Mouse (Mus musculus) spleen, adult 2 months (tissue): ENCODE measurements around the gene Tbc1d1. TPM values are rescaled to one million over a fixed set of nuclear protein-coding genes. Genes with fewer than 3 reads are reported as not detected.

ENCODE experiments used
- DNase-seq, 2 experiments: peaks; one replicate each; pipeline versions ENCODE4 v3.0.0 to v3.0.0-alpha.2; 2012 to 2021; ENCODE audit warnings: low spot score in 2 of 2, low read depth in 1 of 2
- H3K27ac ChIP-seq: fragments of 200-500 bp; 2 replicates; pipeline ENCODE4 v1.5.1; 2012; ENCODE audit warnings: low read length, inconsistent platforms; ENCODE audit not compliant: insufficient read depth
- H3K27me3 ChIP-seq: fragments of 200-500 bp; 2 replicates; pipeline ENCODE4 v1.6.1; 2012; ENCODE audit warnings: mild to moderate bottlenecking, moderate library complexity, low read length, inconsistent platforms; ENCODE audit not compliant: control insufficient read depth, insufficient read depth
- H3K36me3 ChIP-seq: fragments of 200-500 bp; 2 replicates; pipeline ENCODE4 v1.6.1; 2012; ENCODE audit warnings: mild to moderate bottlenecking, low read length, inconsistent platforms; ENCODE audit not compliant: control insufficient read depth, insufficient read depth
- H3K4me1 ChIP-seq: fragments of 200-500 bp; 2 replicates; pipeline ENCODE4 v1.6.1; 2011; ENCODE audit warnings: inconsistent platforms; ENCODE audit not compliant: control insufficient read depth, insufficient read depth, insufficient read length
- H3K4me3 ChIP-seq: fragments of 200-500 bp; 2 replicates; pipeline ENCODE4 v1.5.1; 2011; ENCODE audit warnings: mild to moderate bottlenecking, inconsistent platforms; ENCODE audit not compliant: insufficient read depth, insufficient read length; ENCODE audit errors: extremely low read depth
- CTCF ChIP-seq: fragments of 200-500 bp; IDR thresholded peaks from 2 replicates; pipeline ENCODE4 v1.5.1; 2011; ENCODE audit warnings: mild to moderate bottlenecking, inconsistent platforms; ENCODE audit not compliant: insufficient read depth, insufficient read length, insufficient replicate concordance; ENCODE audit errors: extremely low read depth
- POLR2A ChIP-seq: fragments of 200-500 bp; IDR thresholded peaks from 2 replicates; pipeline ENCODE4 v1.6.1; 2011; ENCODE audit warnings: low read depth, low read length, inconsistent platforms
- WGBS: fragments of 180-500 bp; shearing (Covaris S2); methylation state at CpG from one replicate; pipeline ENCODE4 v1.1.7; 2018; 5-methylcytosine and 5-hydroxymethylcytosine counted together
- polyA plus RNA-seq: library from polyadenylated mRNA; depleted of rRNA; stranded (reverse); fragments of >200 nt; gene quantifications from 2 replicates; pipeline ENCODE4 v1.2.3, GENCODE M21; 2012

The Tbc1d1 gene
- polyA plus RNA-seq, 1 experiment, result 16.8 TPM

GRCm38 (mm10) chr5:64238894-64239652, 83.0 kb downstream of the Tbc1d1 start:
- TF ChIP-seq CTCF (no peak), POLR2A (no peak)
- Histone ChIP-seq H3K27ac (no peak overlapping the region), H3K4me1 (peaks cover 21% of the 10 kb centered on the region; the same call in 1 of the 2 replicates), H3K4me3 (no peak overlapping the region), H3K27me3 (no peaks in the 10 kb centered on the region), H3K36me3 (no peaks in the 10 kb centered on the region)
- DNase-seq, result no peak
- 78% methylated on average over 3 of the region's 3 CpGs for WGBS

GRCm38 (mm10) chr5:64240941-64241682, 85.0 kb downstream of the Tbc1d1 start:
- DNase-seq, result peak; percentile 27 to 52
- no peaks in the 10 kb centered on the region for H3K27me3 ChIP-seq
- H3K27ac ChIP-seq, result peak overlapping the region; percentile 46
- TF ChIP-seq CTCF (no peak), POLR2A (no peak)
- 43% methylated on average over 13 of the region's 13 CpGs for WGBS
- no peaks in the 10 kb centered on the region for H3K36me3 ChIP-seq
- H3K4me1 ChIP-seq, result peaks cover 17% of the 10 kb centered on the region; the same call in 1 of the 2 replicates
- H3K4me3 ChIP-seq, result no peak overlapping the region

DNA sequence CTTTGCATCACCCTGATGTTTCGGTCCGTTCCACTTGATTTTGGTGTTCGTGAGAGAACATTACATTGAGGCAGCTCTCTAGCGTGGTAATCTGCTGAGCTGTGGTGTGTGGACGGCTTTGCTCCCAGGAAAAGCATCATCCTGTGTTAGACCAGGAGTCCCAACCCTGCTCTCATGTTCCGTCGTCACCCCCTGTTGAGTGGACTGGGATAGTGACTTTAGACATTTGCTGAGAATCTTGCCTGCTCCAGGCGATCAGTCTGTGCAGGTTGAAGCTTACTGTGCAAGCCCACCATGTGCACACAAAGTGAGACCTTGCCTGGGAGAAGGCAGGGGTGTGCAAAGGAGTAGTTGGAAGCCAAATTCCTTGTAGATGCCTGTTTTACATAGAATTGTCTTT, 85.8 kb downstream of the Tbc1d1 start:
- Histone ChIP-seq H3K27ac (peak overlapping the region; percentile 33; the same call in 1 of the 2 replicates), H3K36me3 (no peaks in the 10 kb centered on the region), H3K4me3 (no peak overlapping the region), H3K4me1 (peaks cover 14% of the 10 kb centered on the region; the same call in 1 of the 2 replicates), H3K27me3 (no peaks in the 10 kb centered on the region)
- DNase-seq, result no peak
- WGBS, result 91% methylated on average over 8 of the region's 8 CpGs
- TF ChIP-seq POLR2A, result no peak
- TF ChIP-seq CTCF, result no peak

GRCm38 (mm10) chr5:64242795-64243455, 86.8 kb downstream of the Tbc1d1 start:
- DNase-seq, result no peak
- WGBS, result 47% methylated on average over 9 of the region's 9 CpGs
- Histone ChIP-seq H3K4me3 (no peak overlapping the region), H3K4me1 (peaks cover 14% of the 10 kb centered on the region; the same call in 1 of the 2 replicates), H3K27ac (no peak overlapping the region), H3K27me3 (no peaks in the 10 kb centered on the region), H3K36me3 (no peaks in the 10 kb centered on the region)
- no peak; the same call in 1 of the 2 replicates for TF ChIP-seq CTCF
- TF ChIP-seq POLR2A, result no peak

- Histone ChIP-seq H3K36me3 (no peaks in the 10 kb centered on the region), H3K4me1 (peaks cover 14% of the 10 kb centered on the region; the same call in 1 of the 2 replicates), H3K27ac (no peak overlapping the region), H3K27me3 (no peaks in the 10 kb centered on the region), H3K4me3 (no peak overlapping the region)
- 86% methylated on average over 6 of the region's 6 CpGs for WGBS
- DNase-seq, result no peak
- TF ChIP-seq POLR2A (no peak), CTCF (no peak)
These were observed 87.6 kb downstream of the Tbc1d1 start for GRCm38 (mm10) chr5:64243666-64244065.

DNA sequence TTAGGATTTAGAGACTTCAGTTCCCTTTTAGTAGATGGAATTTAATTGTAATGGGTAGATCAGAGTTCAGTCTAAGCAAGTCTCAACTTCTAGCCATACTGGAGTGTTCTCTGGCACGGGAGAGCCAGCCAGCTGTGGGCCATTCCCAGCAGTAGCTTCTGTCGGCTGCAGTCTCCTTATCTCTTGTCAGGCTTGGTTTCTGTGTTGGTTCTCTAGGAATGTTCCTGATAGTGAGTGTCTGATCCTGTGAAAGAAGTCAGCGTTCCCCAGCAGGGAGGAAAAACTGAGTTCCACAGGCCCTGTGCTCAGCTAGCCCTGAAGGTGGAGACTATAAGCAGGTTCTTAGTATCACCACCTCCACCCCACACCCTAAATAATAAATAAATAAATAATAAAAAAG, 88.2 kb downstream of the Tbc1d1 start:
- Histone ChIP-seq H3K27me3 (no peaks in the 10 kb centered on the region), H3K36me3 (no peaks in the 10 kb centered on the region), H3K27ac (no peak overlapping the region), H3K4me3 (no peak overlapping the region), H3K4me1 (peaks cover 14% of the 10 kb centered on the region; the same call in 1 of the 2 replicates)
- WGBS, result 81% methylated on average over 3 of the region's 3 CpGs
- no peak for DNase-seq
- no peak for TF ChIP-seq CTCF
- no peak for TF ChIP-seq POLR2A
